Mouse (Mus musculus) mesoderm, embryonic 11.5 days (tissue): Measurements from ENCODE around the gene Ubl4b.
A peak's percentile ranks its signal among the peaks of the same experiment; 100 is the strongest.

Experiments
- DNase-seq: peaks from one replicate; pipeline ENCODE4 v3.0.0-alpha.2; 2012; ENCODE audit warnings: low read depth, low spot score

Gene Ubl4b

GRCm38 (mm10) chr3:107520931-107521330 lies 33.9 kb downstream of the Ubl4b start:
- DNase-seq: no peak

GRCm38 (mm10) chr3:107517631-107518108 lies 37.2 kb downstream of the Ubl4b start, which contains the start of gene Slc6a17:
Slc6a17 (minus strand) TSS chr3:107518018.
- DNase-seq: peak; percentile 71

GRCm38 (mm10) chr3:107516776-107517630 lies 37.9 kb downstream of the Ubl4b start:
- peak; percentile 56 for DNase-seq

- DNase-seq: no peak
Measured at GRCm38 (mm10) chr3:107515989-107516388, 38.9 kb downstream of the Ubl4b start.

GRCm38 (mm10) chr3:107511416-107511815 lies 43.5 kb downstream of the Ubl4b start:
- DNase-seq: no peak

- DNase-seq: no peak
Measured at GRCm38 (mm10) chr3:107508696-107509095, 46.2 kb downstream of the Ubl4b start.

- DNase-seq: no peak
Measured at GRCm38 (mm10) chr3:107507966-107508365, 46.9 kb downstream of the Ubl4b start.

- no peak for DNase-seq
Measured at GRCm38 (mm10) chr3:107506531-107506930, 48.3 kb downstream of the Ubl4b start.

- DNase-seq: peak; percentile 42
Measured at GRCm38 (mm10) chr3:107505464-107506367, 49.2 kb downstream of the Ubl4b start.

- no peak for DNase-seq
Measured at GRCm38 (mm10) chr3:107504542-107504941, 50.3 kb downstream of the Ubl4b start.

- no peak for DNase-seq
Measured at GRCm38 (mm10) chr3:107503716-107504115, 51.2 kb downstream of the Ubl4b start.
